Mouse (Mus musculus): ENCODE data around the gene Cox6b1. TPM values are rescaled to one million over a fixed set of nuclear protein-coding genes. Genes with fewer than 3 reads are reported as not detected.

Cox6b1 gene
- polyA plus RNA-seq, 1 experiment = not detected

DNA sequence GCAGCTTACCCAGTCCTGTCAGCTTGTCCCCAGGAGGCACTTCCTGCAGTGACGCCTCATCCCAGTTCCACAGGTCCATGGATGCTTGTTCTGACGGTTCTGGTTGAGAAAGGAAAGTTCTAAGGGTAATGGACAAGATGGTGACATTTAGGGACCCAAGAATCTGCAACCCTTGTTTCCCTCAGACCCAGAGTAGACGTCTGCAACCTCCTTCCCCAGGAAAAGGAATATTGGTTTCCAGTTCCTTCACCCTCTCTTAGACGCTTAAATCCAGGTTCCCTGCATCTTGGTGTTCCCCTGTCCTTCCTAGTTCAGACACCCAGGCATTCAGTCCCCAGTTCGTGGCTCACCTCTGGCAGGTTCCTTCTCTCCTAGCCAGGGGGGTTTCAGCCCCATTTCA lies 9.8 kb upstream of the Cox6b1 start, which contains the start of gene Etv2:
TSS of gene Etv2 (minus strand) at position 101 of the 400 bp plus-strand sequence.
- H3K4me1 ChIP-seq (ENCODE audit: control insufficient read depth, insufficient read depth, low read length) = peaks cover 4% of the 10 kb centered on the region; the same call in 1 of the 2 replicates
- TF ChIP-seq POLR2A (IDR thresholded peaks at IDR 0.05; ENCODE audit: insufficient read depth, low read depth, low read length) = no peak
- no peak for TF ChIP-seq CTCF (IDR thresholded peaks at IDR 0.05; ENCODE audit: insufficient read depth, low read depth, low read length)
- WGBS = 8% methylated on average over 5 of the region's 5 CpGs
- H3K27ac ChIP-seq (ENCODE audit: insufficient read depth, low read depth, low read length) = no peak within 1 kb of the TSS
- H3K4me3 ChIP-seq (ENCODE audit: insufficient read depth, low read depth, low read length) = no peak within 1 kb of the TSS

DNA sequence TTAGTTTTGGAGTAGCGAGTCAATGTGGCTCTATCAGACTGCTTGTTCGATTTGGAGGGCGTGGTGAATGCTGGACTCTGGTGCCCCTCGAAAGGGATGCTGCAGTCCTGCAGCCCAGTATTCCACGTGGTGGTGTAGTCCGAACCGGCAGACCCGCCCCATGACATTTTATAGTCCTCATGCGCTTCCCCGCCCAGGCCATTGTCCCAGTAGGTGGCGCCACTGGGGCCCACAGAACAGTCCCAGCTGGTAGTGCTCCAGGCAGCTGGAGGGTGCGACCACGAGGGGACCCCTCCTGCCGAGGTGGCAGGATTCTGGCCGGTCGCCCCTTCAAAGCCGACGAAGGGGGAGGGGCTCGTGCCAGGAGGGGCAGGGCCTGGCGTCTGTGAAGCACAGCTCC lies 8.7 kb upstream of the Cox6b1 start:
- H3K4me1 ChIP-seq (ENCODE audit: control insufficient read depth, insufficient read depth, low read length) = peaks cover 4% of the 10 kb centered on the region; the same call in 1 of the 2 replicates
- H3K27ac ChIP-seq (ENCODE audit: insufficient read depth, low read depth, low read length) = no peak overlapping the region
- H3K4me3 ChIP-seq (ENCODE audit: insufficient read depth, low read depth, low read length) = no peak overlapping the region
- WGBS = 1% methylated on average over 20 of the region's 20 CpGs
- TF ChIP-seq POLR2A (IDR thresholded peaks at IDR 0.05; ENCODE audit: insufficient read depth, low read depth, low read length) (no peak), CTCF (IDR thresholded peaks at IDR 0.05; ENCODE audit: insufficient read depth, low read depth, low read length) (no peak)

DNA sequence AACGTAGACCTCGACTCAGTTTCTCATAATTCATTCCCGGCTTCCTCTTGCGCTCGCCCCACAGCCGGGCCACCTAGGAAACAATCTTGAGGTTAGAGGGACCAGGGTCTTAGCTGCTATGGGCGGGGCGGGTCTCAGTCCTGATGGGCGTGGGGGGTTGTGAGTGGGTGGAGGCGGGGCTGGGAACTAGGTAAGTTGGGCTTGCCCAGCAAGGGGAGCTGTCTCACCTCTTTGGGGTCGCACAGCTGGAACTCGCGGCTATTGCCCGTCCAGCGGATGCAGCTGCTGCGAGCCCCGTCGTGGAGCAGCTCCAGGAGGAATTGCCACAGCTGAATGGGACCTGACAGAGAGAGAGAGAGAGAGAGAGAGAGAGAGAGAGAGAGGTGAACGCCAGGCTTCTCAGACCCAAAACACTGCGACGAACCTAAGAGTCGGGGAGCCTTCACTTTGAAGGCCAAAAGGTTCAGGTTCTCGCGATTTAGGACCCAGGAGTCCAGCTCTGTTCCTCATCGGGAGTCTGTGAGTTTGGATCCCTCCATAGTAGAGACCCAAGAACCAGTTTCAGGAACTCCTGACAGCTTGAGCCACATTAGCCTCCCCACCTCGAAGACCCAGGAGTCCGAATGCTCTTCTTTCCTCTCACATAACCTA lies 7.9 kb upstream of the Cox6b1 start:
- TF ChIP-seq CTCF (IDR thresholded peaks at IDR 0.05; ENCODE audit: insufficient read depth, low read depth, low read length) = no peak
- TF ChIP-seq POLR2A (IDR thresholded peaks at IDR 0.05; ENCODE audit: insufficient read depth, low read depth, low read length) = no peak
- Histone ChIP-seq H3K4me3 (ENCODE audit: insufficient read depth, low read depth, low read length) (no peak overlapping the region), H3K4me1 (ENCODE audit: control insufficient read depth, insufficient read depth, low read length) (peaks cover 4% of the 10 kb centered on the region; the same call in 1 of the 2 replicates), H3K27ac (ENCODE audit: insufficient read depth, low read depth, low read length) (no peak overlapping the region)
- WGBS = 6% methylated on average over 27 of the region's 27 CpGs

- no peak overlapping the region for H3K27ac ChIP-seq (ENCODE audit: insufficient read depth, low read depth, low read length)
- no peak overlapping the region for H3K4me3 ChIP-seq (ENCODE audit: insufficient read depth, low read depth, low read length)
- no peak for TF ChIP-seq POLR2A (IDR thresholded peaks at IDR 0.05; ENCODE audit: insufficient read depth, low read depth, low read length)
- TF ChIP-seq CTCF (IDR thresholded peaks at IDR 0.05; ENCODE audit: insufficient read depth, low read depth, low read length) = no peak
- H3K4me1 ChIP-seq (ENCODE audit: control insufficient read depth, insufficient read depth, low read length) = no peaks in the 10 kb centered on the region
Measured at GRCm38 (mm10) chr7:30629013-30629412, 3.1 kb upstream of the Cox6b1 start.

GRCm38 (mm10) chr7:30626647-30627046 lies 696 bp upstream of the Cox6b1 start:
- Histone ChIP-seq H3K4me1 (ENCODE audit: control insufficient read depth, insufficient read depth, low read length) (peaks cover 9% of the 10 kb centered on the region; the same call in 1 of the 2 replicates), H3K4me3 (ENCODE audit: insufficient read depth, low read depth, low read length) (no peak overlapping the region), H3K27ac (ENCODE audit: insufficient read depth, low read depth, low read length) (no peak overlapping the region)
- TF ChIP-seq CTCF (IDR thresholded peaks at IDR 0.05; ENCODE audit: insufficient read depth, low read depth, low read length) (no peak), POLR2A (IDR thresholded peaks at IDR 0.05; ENCODE audit: insufficient read depth, low read depth, low read length) (no peak)
- WGBS = 85% methylated on average over 5 of the region's 5 CpGs

DNA sequence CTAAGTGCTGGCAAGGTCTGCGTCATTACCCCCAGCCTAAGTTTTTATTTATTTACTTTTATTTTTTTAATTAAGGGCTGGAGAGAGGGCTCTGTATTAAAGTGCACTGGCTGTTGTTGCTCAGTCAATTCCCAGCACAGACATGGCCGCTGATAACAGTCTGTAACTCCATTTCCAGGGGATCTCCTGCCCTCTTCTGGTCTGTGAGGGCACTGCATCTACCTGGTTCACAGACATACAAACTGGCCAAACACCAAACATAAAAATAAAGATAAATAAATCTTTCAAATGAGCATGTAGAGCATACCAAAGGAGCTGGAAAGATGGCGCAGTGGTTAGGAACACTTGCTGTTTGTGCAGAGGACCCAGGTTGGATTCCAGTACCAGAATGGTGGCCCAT lies 6.7 kb downstream of the Cox6b1 start:
- Histone ChIP-seq H3K27ac (ENCODE audit: insufficient read depth, low read depth, low read length) (no peak overlapping the region), H3K4me3 (ENCODE audit: insufficient read depth, low read depth, low read length) (no peak overlapping the region), H3K4me1 (ENCODE audit: control insufficient read depth, insufficient read depth, low read length) (peaks cover 9% of the 10 kb centered on the region; the same call in 1 of the 2 replicates)
- TF ChIP-seq POLR2A (IDR thresholded peaks at IDR 0.05; ENCODE audit: insufficient read depth, low read depth, low read length) = no peak
- TF ChIP-seq CTCF (IDR thresholded peaks at IDR 0.05; ENCODE audit: insufficient read depth, low read depth, low read length) = no peak
- 83% methylated on average over 3 of the region's 3 CpGs for WGBS

DNA sequence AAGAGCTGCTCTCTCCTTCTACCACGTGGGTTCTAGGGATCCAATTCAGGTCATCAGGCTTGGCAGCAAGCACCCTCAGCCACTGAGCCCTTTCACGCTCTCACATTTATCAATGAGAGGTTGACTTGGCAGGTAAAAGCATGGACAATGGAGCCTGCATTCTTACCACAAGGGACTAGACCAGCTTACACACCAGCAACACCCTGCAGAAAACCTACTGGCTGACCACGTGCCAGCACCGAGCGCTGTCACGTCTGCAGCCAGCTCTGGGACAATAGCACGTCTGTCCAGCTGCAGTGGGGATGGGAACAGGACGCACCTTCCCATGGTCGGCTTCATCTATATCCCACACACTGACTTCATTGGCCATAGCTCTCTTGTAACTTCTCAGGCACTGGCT lies 7.3 kb downstream of the Cox6b1 start:
- 90% methylated on average over 9 of the region's 9 CpGs for WGBS
- no peak overlapping the region for H3K4me3 ChIP-seq (ENCODE audit: insufficient read depth, low read depth, low read length)
- peaks cover 9% of the 10 kb centered on the region; the same call in 1 of the 2 replicates for H3K4me1 ChIP-seq (ENCODE audit: control insufficient read depth, insufficient read depth, low read length)
- TF ChIP-seq POLR2A (IDR thresholded peaks at IDR 0.05; ENCODE audit: insufficient read depth, low read depth, low read length) = no peak
- no peak for TF ChIP-seq CTCF (IDR thresholded peaks at IDR 0.05; ENCODE audit: insufficient read depth, low read depth, low read length)
- H3K27ac ChIP-seq (ENCODE audit: insufficient read depth, low read depth, low read length) = no peak overlapping the region

GRCm38 (mm10) chr7:30615049-30615760 lies 10.7 kb downstream of the Cox6b1 start:
- Histone ChIP-seq H3K4me1 (ENCODE audit: control insufficient read depth, insufficient read depth, low read length) (no peaks in the 10 kb centered on the region), H3K27ac (ENCODE audit: insufficient read depth, low read depth, low read length) (no peak overlapping the region), H3K4me3 (ENCODE audit: insufficient read depth, low read depth, low read length) (no peak overlapping the region)
- 54% methylated on average over 5 of the region's 5 CpGs for WGBS
- TF ChIP-seq CTCF (IDR thresholded peaks at IDR 0.05; ENCODE audit: insufficient read depth, low read depth, low read length) (no peak), POLR2A (IDR thresholded peaks at IDR 0.05; ENCODE audit: insufficient read depth, low read depth, low read length) (no peak)

DNA sequence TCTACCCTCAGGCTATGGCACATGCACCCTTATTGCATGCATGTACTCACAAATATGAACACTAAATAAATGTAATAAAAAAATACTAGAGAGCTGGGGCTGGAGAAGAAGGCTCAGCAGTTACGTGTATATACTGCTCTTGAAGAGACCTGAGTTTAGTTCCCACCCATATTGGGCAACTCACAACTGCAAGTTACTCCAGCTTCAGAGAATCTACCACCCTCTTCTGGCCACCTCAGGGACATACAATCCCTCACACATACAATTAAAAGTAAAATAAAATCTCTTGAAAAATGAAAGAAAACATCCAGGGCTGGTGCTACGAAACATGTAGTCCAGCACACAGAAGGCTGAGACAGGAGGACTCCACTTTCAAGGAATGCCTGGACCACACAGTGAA lies 11.5 kb downstream of the Cox6b1 start:
- TF ChIP-seq POLR2A (IDR thresholded peaks at IDR 0.05; ENCODE audit: insufficient read depth, low read depth, low read length) (no peak), CTCF (IDR thresholded peaks at IDR 0.05; ENCODE audit: insufficient read depth, low read depth, low read length) (no peak)
- 76% methylated on average over 2 of the region's 2 CpGs for WGBS
- Histone ChIP-seq H3K4me1 (ENCODE audit: control insufficient read depth, insufficient read depth, low read length) (no peaks in the 10 kb centered on the region), H3K4me3 (ENCODE audit: insufficient read depth, low read depth, low read length) (no peak overlapping the region), H3K27ac (ENCODE audit: insufficient read depth, low read depth, low read length) (no peak overlapping the region)
